Mouse (Mus musculus) right cerebral cortex, adult 18-20 months (tissue): ENCODE data around the gene Nudt15.

ENCODE experiments used
- DNase-seq: peaks from one replicate; pipeline ENCODE4 v3.0.0; 2022; ENCODE audit warnings: mixed read lengths

Gene Nudt15

DNA sequence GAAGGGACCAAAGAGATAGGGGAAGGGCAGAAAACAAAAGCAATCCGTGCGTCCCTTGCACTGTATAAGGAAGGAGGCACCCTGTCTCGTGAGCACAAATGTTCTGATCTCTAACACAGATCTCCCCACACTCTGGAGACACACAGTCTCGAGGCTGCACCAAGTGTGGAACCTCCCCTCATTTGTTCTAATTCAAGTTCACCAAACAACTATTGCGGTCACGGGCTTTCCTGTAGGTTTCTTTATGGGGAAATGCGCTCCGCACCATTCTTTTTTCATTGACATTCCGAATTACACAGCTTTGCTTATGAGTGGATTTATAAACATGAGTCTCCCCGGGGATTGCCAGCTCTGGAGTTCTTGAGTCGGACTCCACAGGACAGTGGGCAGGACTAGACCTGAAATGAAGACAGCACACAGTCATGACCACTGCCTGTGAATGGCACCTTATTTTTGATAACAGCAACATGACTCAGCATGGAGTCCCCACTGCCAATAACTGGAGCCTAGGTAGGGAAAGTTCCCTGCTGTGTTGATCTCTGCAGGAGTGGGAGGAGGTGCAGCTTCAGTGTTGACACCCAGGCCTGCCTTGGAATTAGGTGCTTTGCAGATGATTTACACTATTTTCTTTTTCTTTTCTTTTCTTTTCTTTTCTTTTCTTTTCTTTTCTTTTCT, 40.2 kb downstream of the Nudt15 start:
- DNase-seq: no peak

GRCm38 (mm10) chr14:73507200-73507599, 40.8 kb downstream of the Nudt15 start:
- no peak for DNase-seq

DNA sequence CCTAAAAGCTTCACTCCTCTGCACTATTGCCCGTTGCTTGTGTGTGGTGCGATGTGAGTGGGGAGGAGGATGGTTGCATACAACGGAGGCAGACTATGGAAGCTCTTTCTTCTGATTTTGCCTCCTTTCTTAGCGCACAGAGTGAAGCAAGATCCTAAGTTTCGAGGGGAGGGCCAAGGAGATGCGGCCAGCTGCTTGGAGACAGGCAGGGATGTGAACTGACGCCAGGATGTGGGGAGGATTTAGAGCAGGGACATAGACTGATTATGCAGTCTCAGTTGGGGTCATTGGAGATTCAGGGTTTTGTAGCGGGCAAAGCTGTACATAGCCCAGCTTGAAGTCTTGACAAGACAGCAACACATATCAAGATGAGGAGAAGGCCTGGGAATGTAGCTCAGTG, 41.8 kb downstream of the Nudt15 start:
- DNase-seq: no peak

- DNase-seq: no peak
Measured at GRCm38 (mm10) chr14:73503237-73503933, 44.7 kb downstream of the Nudt15 start.

DNA sequence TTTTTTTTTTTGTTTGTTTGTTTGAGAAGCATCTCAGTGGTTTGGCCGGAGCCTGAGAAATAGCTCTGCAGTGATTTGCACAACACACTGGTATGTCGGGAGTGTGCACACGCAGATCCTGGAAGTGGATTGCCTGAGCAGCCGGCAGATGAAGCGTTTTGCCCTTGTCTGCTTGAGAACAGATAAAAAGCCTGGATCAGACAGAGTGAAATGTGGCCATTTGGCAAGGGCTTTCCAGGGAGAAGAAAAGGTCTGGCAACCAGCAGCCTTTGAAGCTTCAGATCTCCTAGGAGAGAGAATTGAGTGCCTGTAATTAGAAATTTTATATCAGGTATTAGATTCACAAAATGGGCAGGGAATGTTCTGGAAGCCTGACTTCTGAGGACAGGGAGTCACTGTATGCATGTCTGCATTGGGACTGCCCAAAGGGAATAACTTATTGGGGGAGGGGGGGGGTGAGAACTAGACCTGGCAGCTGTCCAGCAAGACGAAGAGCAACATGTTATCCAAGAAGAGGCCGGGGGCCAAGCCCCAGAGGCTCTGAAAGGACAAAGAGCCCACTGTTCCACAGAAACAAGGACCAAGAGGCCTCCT, 45.4 kb downstream of the Nudt15 start:
- DNase-seq: no peak

GRCm38 (mm10) chr14:73501721-73502120, 46.3 kb downstream of the Nudt15 start:
- DNase-seq: no peak

- DNase-seq: no peak
Measured at GRCm38 (mm10) chr14:73501283-73501682, 46.8 kb downstream of the Nudt15 start.

- no peak for DNase-seq
Measured at GRCm38 (mm10) chr14:73495753-73496152, 52.3 kb downstream of the Nudt15 start.

- no peak for DNase-seq
Measured at GRCm38 (mm10) chr14:73494122-73494521, 53.9 kb downstream of the Nudt15 start.

DNA sequence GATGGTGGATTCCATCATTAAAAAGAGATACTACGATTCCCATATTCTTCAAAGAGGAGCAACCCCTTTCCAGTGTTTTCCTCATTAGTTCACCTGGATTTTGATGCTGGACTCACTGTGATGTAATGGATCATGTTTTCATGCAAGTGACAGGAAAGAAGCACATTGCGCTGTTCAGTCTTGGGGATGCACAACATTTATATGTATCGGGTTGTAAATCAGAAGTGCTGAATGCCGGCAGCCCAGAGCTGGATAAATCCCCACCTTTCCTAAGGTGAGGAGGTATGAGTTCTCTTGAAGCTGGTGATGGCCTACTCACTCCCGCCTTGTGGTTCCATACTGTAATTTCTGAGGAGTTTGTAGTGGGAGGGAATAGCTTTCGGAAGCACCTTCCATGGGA, 54.7 kb downstream of the Nudt15 start:
- no peak for DNase-seq

DNA sequence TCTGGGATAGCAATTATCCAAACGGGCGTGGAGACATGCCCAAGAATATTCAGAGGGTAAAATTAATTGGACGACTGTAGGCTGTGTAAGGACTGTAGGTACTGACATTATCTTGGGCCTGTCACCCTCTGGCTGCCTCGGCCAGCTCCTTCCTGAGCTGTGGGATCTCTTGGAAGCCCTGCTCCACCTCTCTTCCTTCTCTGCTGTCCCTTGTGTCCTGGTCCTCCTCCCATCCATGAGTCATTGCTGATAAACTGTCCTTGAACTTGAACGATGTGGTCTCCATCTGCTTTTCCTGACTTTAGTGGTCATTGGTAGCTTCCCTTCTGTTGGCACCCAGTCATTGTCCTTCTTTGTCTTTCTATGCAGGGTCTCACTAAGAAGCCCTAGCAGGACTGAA, 61.4 kb downstream of the Nudt15 start:
- no peak for DNase-seq

DNA sequence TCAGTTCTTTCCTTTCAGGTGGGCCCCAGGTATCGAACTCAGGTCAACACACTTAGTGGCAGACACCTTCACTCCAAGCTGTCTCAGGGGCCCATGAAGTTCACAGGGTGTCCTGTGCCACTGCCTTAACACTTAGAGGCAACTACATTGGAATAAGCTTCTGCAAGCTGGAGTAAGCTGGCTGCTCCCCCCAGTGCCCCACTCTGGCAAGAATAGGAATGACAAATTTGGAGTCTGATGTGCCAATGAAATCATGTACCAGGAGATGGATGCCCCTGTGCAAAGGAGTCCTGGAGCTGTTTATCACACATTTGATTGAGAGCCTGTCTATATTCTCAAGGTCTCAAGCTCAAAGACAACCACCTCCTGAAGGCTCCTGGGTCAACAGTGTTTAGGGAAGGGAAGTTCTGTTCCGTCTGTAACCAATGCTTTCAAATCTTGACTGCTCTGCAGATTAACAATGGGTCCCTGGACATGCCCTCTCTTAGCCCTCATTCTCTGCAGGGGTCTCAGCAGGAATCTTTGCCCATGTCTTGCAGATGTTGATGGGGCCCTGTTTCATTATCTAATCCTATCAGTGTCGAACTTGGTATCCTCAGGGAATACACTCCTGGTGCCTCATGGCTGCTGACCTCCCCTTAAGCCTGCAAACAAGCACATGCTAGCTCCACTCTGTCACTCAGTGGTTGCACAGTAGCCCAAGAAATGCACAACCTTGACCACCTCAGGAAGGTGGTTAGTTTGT, 63.5 kb downstream of the Nudt15 start:
- DNase-seq: no peak

DNA sequence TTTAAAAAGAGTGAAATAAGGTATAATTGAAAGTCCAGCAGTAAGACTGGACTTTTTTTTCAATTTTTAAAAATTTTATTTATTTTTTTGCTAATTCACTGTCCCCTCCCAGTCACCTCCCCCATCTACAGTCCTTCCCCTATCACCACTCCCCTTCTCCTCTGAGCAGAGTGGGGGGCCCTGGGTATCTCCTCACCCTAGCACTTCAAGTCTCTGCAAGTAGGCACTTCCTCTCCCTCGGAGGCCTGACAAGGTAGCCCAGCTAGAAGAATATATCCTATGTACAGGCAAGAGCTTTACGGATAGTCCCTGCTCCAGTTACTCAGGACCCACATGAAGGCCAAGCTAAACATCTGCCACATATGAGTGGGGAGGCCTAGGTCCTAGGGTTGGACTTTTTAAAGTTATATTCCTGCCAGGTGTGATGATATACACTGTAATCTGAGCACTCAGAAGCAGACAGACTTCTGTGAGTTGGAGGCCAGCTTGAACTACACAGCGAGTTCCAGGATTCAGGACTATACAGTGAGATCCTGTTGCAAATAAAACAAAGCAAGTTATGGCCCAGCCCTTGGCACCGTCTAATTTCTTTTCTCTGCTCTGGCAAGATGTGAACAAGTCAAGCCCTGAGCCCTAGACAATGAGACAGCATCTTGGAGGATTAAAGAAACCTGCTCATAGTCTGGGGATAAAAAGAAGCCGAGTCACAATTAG, 64.4 kb downstream of the Nudt15 start:
- DNase-seq: no peak

DNA sequence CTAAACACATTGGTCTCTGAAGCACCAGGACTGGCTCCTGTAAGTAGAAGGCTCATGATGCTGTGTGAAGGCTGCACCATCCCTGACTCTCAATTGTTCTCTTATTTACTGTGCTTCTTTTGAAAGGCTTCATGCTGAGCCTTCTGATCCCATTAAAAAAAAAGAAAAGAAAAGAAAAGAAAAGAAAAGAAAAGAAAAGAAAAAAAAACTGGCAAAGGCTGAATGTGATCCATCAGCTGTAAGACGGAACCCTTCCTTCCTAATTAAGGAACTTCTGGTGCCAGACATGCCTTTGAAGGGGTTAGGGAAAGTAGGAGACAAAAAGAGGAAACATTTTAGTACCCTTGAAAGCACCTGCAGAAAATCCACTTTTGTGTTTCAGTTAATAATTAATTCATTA, 68.3 kb downstream of the Nudt15 start:
- DNase-seq: no peak

DNA sequence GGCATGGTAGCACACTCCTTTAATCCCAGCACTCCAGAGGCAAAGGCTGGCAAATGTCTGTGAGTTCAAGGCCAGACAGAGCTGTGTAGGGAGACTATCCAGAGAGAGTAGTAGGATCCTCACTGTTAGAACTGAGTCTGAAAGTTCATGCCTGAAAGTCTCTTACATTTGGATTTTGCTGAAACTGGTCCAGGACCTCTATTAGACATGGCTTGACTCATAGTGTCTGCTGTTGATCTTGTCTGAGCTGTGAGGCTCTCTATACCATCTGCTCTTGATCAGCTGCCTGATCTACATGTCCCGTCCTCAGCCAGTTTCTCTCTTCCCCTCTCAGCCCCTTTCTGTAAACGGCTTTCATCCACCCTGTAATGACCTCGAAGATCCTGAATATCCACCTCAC, 69.7 kb downstream of the Nudt15 start:
- no peak for DNase-seq

GRCm38 (mm10) chr14:73477077-73477476, 71.0 kb downstream of the Nudt15 start:
- DNase-seq: no peak

DNA sequence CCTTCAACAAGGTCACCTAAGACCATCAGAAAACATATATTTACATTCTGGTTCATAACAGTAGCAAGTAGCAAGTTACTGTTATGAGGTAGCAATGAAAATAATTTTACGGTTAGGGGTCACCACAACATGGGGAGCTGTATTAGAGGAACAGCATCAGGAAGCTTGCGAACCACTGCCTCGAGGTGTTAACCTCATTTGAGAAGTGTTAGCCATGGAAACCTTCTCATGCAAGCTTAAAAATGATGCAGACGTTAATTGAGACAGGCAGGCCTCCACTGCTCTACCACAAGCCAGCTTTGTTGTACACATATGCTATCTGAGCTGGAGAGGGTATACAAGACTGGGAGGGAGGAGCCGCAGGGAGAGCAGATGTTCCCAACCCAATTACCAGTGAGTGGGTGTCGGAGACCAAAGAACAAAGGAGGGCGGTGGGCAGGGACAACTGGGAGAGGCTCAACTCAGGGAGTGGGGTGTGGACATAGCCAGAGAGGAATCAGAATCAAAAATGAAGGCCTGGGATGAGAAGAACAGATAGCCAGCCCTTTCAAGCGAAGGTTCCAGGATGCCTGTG, 71.6 kb downstream of the Nudt15 start:
- no peak for DNase-seq

DNA sequence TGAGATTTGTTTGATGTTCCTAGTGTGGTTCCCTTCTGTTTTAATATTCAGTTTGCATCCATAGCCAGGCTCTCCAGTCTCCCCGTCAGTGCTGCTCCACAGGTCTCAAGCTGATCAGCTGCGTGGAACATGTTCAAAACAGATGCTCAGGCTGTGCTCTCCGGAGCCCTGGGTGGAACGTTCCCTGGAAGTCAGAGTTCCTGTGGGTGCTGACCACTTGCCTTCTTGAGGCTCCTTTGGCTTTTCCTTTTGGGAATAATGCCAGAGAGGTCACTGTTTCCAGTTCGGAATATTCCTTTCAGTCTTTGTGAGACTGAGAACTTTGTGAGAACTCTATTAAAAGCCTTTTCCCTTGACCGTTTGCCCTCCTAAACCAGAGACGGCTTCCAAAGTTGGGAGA, 72.5 kb downstream of the Nudt15 start:
- no peak for DNase-seq

DNA sequence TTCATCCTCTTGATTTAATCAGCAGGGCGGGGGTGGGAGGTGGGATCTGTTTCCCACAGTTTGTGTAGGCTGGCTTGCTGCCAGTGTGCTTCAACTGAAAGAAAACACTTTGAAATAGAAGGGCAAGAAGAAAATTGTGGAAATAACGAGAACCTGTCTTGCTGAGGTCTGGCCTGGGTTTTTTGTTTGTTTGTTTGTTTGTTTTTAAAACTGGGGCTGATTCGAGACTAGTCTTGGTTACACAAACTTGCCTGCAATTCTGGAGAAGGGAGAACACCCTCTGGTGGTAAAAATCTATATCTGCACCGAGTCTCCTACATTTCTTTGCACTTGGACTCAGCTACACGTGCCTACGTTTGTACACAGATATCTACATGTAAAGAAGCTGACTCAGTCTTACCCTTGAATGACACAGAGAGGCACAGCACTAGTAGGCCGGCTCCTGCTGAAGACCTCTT, 73.4 kb downstream of the Nudt15 start:
- peak; percentile 46 for DNase-seq

DNA sequence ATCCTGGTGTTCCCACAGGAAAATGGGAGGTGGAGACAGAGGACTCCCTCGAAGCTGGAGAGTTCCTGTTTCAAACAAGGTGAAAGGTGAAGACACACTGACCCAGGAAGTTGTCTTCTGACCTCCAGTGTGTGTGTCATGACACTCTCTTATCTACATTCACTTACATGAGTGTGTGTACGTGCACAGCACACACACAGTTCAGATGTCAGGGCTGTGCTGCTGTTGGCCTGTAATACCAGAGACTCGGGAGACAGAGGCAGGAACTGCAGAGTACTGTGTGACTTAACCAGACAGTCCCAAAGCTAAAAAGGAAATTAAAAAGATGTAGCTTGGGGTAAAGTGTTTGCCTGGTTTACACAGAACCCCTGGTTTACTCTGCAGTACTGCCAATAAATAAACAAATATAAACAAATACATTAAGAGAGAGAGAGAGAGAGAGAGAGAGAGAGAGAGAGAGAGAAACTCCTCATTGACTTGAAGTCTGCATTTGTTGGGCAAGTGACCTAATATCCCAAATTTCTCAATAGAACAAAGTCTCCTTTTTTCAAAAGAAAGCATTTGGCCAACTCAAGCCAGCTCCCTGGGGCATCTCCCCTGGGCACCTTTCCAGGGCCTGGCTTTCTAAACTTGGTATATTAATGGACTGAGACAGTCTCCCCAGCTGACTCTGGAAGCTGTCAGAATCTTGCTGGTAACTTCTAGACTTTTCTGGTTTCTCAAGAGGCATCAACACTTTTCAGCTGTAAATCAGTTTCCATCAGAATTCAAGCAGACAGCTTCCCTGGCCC, 74.2 kb downstream of the Nudt15 start:
- peak; percentile 26 for DNase-seq

DNA sequence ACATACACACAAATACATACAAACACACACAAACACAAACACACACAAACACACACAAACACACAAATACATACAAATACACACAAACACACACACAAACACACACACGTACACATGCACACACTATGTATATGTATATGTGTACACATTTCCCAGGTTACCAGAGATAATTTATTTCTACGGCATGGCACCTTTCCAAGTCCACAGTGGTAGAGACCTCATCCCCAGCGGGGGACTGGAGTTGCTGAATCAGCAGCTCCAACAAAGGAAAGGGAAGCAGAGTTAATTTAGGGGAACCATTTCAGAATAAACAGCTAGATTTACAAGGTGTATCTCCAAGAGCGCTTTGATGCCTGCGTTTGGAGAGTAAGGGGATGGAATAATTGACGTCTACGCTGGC, 75.8 kb downstream of the Nudt15 start:
- no peak for DNase-seq

DNA sequence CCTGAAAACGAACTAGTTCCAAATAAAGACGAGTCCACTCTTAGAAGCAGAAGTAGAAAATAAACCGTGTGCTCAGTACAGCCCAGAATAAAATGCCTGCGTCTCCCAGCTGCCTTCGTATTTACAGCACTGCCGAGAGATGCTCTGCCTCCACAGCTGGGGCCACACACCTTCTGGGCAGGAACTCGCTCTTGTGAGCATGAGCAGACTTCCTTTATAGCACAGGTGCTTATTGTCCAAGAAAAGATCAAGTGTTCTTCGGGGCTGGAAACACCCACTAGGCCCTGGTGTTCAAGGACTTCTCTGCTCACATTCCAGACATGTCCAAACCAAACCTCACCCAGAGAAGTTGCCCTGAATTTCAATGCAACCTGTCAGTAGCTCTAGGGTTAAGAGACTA, 77.4 kb downstream of the Nudt15 start:
- DNase-seq: peak; percentile 35
